Mouse (Mus musculus) cerebellum, postnatal 25 days (tissue): ENCODE measurements at regions not wholly inside any gene's neighbourhood (a gene's known extent, or its start where the extent isn't known, plus 50 kb on each side); places are given as distances from the start of the nearest gene placed in this dataset.
A peak's percentile ranks its signal among the peaks of the same experiment; 100 is the strongest.
"Not testable (repeated sequence)": the region's sequence is repeated elsewhere in the genome, so short reads cannot be mapped to it uniquely, and the experiment has no call there.

Experiments
- DNase-seq, 2 experiments: peaks; one replicate each; pipeline ENCODE4 v3.0.0; 2021; ENCODE audit warnings: mixed read lengths in 2 of 2

GRCm38 (mm10) chr12:117327086-117327485 lies 189.2 kb upstream of the Rapgef5 start:
- DNase-seq, result not testable (repeated sequence)

- DNase-seq, result no peak
Measured at GRCm38 (mm10) chr12:117330418-117330817, 185.9 kb upstream of the Rapgef5 start.

GRCm38 (mm10) chr12:117336856-117337255 lies 179.4 kb upstream of the Rapgef5 start:
- no peak for DNase-seq

GRCm38 (mm10) chr12:117342321-117342720 lies 174.0 kb upstream of the Rapgef5 start:
- no peak for DNase-seq

GRCm38 (mm10) chr12:117343121-117343520 lies 173.2 kb upstream of the Rapgef5 start:
- DNase-seq, result no peak

- not testable (repeated sequence) for DNase-seq
Measured at GRCm38 (mm10) chr12:117343605-117344004, 172.7 kb upstream of the Rapgef5 start.

- no peak for DNase-seq
Measured at GRCm38 (mm10) chr12:117344266-117345087, 171.8 kb upstream of the Rapgef5 start.

- peak; percentile 19 to 40 for DNase-seq
Measured at GRCm38 (mm10) chr12:117345088-117345977, 170.9 kb upstream of the Rapgef5 start.

- DNase-seq, result no peak
Measured at GRCm38 (mm10) chr12:117346091-117346490, 170.2 kb upstream of the Rapgef5 start.

- DNase-seq, result no peak
Measured at GRCm38 (mm10) chr12:117347135-117347534, 169.1 kb upstream of the Rapgef5 start.

- DNase-seq, result no peak
Measured at GRCm38 (mm10) chr12:117348516-117348915, 167.8 kb upstream of the Rapgef5 start.

- no peak for DNase-seq
Measured at GRCm38 (mm10) chr12:117351900-117352299, 164.4 kb upstream of the Rapgef5 start.

- DNase-seq, result no peak
Measured at GRCm38 (mm10) chr12:117352511-117352910, 163.8 kb upstream of the Rapgef5 start.

GRCm38 (mm10) chr12:117352938-117353337 lies 163.3 kb upstream of the Rapgef5 start:
- peak; percentile 29 to 53 for DNase-seq

- no peak for DNase-seq
Measured at GRCm38 (mm10) chr12:117357811-117358210, 158.5 kb upstream of the Rapgef5 start.

- DNase-seq, result no peak
Measured at GRCm38 (mm10) chr12:117358891-117359290, 157.4 kb upstream of the Rapgef5 start.

GRCm38 (mm10) chr12:117360215-117360614 lies 156.1 kb upstream of the Rapgef5 start:
- no peak for DNase-seq

- DNase-seq, result no peak
Measured at GRCm38 (mm10) chr12:117361826-117362225, 154.5 kb upstream of the Rapgef5 start.

GRCm38 (mm10) chr12:117363457-117363856 lies 152.8 kb upstream of the Rapgef5 start:
- not testable (repeated sequence) for DNase-seq

- no peak for DNase-seq
Measured at GRCm38 (mm10) chr12:117365181-117365580, 151.1 kb upstream of the Rapgef5 start.

GRCm38 (mm10) chr12:117365876-117366275 lies 150.4 kb upstream of the Rapgef5 start:
- DNase-seq, result no peak

GRCm38 (mm10) chr12:117378297-117378887 lies 137.9 kb upstream of the Rapgef5 start:
- no peak for DNase-seq
